Mouse (Mus musculus): ENCODE data around the gene Spock1.
"Not testable (repeated sequence)": the region's sequence is repeated elsewhere in the genome, so short reads cannot be mapped to it uniquely, and the experiment has no call there.

The Spock1 gene

DNA sequence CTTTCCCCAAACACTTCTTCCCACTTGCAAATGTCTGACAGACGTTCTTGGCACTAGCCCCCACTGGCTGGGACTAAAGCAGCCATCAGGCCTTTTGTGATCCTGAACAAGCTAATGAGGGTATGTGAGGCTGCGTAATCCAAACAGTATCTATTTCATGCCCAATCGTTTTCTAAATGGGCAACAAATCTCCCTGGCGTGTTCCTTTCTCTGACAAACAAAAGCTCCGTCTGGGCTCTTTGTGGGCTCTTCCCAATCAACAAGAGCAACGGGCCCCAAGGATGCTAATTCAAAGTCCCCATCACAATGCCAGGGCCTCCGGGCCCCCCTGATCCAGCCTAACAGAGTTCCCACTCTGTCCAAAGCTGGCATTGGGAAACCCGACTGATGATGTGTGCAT, 304.9 kb downstream of the Spock1 start:
- DNase-seq (ENCODE audit: low spot score in 2 of 2), result no peak

DNA sequence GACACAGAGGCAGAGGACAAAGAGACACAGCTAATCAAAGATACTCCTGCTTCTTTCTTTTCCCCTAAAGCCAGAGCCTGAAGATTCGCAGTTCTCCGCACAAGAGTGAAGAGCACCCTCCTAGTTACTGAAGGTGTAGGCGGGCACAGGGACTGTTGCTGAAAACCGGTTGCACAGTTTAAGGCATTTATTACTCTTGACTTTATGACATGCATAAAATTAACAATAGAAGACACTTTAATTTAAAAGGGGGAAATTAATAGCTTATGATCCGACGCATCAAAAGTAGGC, 312.4 kb downstream of the Spock1 start:
- no peak for DNase-seq (ENCODE audit: low spot score in 2 of 2)

GRCm38 (mm10) chr13:57595032-57595760, 312.9 kb downstream of the Spock1 start:
- no peak for DNase-seq (ENCODE audit: low spot score in 2 of 2)

GRCm38 (mm10) chr13:57589338-57589914, 318.7 kb downstream of the Spock1 start:
- not testable (repeated sequence) for DNase-seq (ENCODE audit: low spot score in 2 of 2)

DNA sequence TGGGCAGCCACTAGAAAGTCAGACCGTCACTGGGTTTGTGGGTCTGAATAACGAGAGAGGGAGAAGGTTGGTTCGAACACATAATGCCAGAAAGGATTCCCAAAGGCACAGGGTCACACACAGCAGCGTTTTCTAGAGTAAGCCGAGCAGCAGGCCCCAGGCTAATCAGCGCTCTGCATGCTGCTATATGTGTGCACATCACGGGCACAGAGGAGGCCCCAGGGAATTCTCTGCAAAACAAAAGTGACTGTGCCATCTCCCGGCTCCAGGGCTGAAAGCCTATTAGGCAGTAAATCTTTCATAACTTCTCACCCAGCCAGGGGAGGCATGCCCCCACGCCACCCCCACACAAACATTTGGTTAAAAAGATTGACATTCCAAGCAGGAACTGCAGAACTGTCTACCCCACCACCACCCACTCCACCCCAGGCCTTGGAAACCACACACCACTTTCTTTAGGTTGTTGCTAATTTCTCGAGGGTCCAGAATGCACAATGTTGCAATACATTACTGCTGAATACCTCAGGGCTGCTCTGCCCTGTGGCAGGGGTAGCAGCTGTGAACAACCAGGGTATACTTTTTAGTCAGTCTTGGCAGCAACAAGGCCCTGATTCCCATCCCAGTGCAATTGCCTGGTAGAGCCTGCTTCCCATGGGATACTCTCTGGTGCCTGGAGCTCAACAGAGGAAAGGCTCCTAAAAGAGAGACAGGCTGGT, 319.4 kb downstream of the Spock1 start:
- no peak for DNase-seq (ENCODE audit: low spot score in 2 of 2)

- no peak for DNase-seq (ENCODE audit: low spot score in 2 of 2)
Observed at GRCm38 (mm10) chr13:57585131-57585530, 323.0 kb downstream of the Spock1 start.

GRCm38 (mm10) chr13:57582314-57582976, 325.7 kb downstream of the Spock1 start:
- no peak for DNase-seq (ENCODE audit: low spot score in 2 of 2)

DNA sequence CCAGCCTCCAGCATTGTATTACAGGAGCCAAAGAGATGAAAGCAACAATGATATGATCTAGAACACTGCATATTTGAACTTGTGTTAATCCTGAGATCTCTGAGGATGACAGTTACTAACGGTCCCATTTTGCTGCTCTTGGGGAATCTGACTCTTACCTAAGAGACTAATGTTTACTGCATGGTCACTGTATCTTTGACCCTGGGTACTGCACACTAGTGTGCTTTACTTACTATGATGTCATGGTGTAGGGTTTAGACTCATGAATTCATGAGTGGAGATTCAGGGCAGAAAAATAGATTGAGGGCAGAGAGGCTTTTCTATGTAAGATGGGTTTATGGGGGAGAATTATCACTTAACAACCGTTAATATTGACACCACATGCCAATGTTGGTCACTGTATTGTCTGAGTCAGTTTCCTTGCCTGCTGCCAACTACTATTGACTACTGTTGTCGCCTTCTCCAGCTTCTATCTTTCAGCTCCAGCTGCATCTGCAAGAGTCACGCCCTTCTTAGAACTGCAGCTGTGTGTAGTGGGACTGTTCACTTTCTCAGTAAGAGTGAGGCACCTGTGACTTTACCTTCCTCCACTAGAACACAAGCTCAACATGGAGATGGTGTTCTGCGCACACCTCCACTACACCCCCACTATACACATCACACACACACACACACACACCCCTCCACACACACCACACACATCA, 330.4 kb downstream of the Spock1 start:
- no peak for DNase-seq (ENCODE audit: low spot score in 2 of 2)

DNA sequence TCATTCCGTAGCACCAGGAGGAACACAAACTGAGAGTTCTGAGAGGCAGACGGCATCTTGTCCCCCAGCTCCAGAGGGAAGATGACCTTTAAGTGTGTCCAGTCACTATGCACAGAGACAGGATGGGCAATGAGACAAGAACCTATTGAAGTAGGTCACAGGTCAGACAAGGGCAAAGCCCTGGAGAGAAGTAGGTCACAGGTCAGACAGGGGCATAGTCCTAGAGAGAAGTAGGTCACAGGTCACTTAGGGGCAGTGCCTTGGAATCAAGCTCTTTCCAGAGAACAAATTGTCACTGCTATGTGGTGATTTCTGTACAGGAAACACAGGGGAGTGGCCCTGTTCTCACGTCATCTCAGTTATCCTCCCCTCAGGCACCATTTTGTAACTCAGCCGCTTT, 334.6 kb downstream of the Spock1 start:
- DNase-seq (ENCODE audit: low spot score in 2 of 2), result no peak

GRCm38 (mm10) chr13:57568404-57568803, 339.7 kb downstream of the Spock1 start:
- no peak for DNase-seq (ENCODE audit: low spot score in 2 of 2)

- DNase-seq (ENCODE audit: low spot score in 2 of 2), result no peak
Observed at GRCm38 (mm10) chr13:57555186-57555585, 352.9 kb downstream of the Spock1 start.

GRCm38 (mm10) chr13:57549743-57550142, 358.4 kb downstream of the Spock1 start:
- DNase-seq (ENCODE audit: low spot score in 2 of 2), result no peak

GRCm38 (mm10) chr13:57536988-57537547, 371.1 kb downstream of the Spock1 start:
- no peak for DNase-seq (ENCODE audit: low spot score in 2 of 2)

DNA sequence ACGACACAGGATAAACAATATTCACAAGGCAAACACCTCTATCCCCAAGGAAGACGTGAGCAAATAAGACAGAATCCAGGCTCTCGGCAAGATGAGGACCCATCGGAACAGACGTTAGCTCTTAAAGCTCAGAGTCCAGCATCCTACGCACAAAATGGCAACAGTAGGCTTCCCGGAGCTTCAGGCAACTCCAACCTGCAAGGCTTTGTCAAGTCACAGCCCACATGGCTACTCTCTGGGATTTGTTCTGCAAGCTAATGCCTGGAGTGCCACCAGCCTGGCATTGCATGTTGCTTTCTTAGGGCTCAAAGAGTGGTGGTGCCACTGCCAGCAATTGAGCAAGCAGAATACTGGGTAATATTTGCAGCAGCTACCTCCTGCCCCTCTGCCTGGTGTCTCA, 373.8 kb downstream of the Spock1 start:
- no peak for DNase-seq (ENCODE audit: low spot score in 2 of 2)

DNA sequence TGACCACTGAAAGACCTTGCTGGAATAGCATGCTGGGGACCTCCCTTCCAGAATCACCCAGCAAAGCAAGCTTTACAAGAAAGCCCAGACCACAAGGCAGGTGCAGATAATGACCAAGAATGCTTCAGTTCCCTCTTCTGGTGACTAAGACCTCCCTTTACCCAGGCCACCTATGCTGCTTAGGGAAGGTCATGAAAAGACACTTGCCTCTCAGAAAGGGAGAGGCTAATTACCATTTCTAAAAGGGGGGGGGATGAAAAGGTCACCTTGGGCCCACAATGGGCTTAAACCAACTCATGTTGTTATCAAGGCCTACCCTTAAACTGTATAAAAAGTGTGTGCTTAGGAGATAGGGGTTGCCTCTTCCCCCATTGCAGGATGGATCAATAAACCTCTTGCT, 382.2 kb downstream of the Spock1 start:
- DNase-seq (ENCODE audit: low spot score in 2 of 2), result no peak

DNA sequence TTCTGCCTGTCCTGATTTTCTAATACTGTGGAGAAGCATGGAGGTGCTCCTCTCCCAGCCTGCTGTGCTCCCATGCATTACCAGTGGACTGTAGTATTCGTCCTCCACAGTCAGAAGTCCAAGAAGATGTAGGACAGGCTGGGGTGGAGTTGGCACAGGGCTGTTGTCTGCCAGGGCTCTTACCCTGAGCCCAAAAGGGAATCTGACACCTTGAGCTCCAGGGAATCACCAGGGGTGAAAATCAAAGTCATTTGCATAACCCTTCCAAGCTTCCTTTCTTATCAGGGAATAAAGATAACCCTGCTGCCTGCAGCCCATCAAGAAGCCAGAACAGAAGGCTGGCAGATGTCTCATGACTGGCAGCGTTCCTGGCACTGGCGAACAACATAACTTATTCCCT, 383.6 kb downstream of the Spock1 start:
- no peak for DNase-seq (ENCODE audit: low spot score in 2 of 2)

GRCm38 (mm10) chr13:57523366-57523765, 384.8 kb downstream of the Spock1 start:
- no peak for DNase-seq (ENCODE audit: low spot score in 2 of 2)

GRCm38 (mm10) chr13:57522319-57522718, 385.8 kb downstream of the Spock1 start:
- DNase-seq (ENCODE audit: low spot score in 2 of 2), result no peak

- no peak for DNase-seq (ENCODE audit: low spot score in 2 of 2)
Observed at GRCm38 (mm10) chr13:57521152-57521551, 387.0 kb downstream of the Spock1 start.

DNA sequence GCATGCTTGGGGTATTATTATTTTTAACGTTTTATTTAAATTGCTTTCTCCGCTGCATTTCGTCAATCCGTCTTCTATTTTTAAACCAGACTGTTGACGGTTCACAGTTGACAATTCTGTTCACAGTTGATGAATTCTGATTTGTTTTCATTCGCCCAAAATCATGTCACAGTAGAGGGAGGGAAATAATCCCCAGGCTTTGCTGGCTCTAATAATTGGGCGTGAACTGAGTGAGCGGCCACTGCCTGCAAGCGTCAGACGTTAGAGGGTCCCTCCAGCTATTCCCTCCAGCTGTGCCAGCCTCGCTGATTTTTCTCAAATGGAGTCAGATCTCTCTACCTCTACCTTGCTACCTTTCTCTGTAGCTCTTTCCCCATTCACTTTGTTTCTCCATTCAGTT, 388.3 kb downstream of the Spock1 start:
- no peak for DNase-seq (ENCODE audit: low spot score in 2 of 2)

DNA sequence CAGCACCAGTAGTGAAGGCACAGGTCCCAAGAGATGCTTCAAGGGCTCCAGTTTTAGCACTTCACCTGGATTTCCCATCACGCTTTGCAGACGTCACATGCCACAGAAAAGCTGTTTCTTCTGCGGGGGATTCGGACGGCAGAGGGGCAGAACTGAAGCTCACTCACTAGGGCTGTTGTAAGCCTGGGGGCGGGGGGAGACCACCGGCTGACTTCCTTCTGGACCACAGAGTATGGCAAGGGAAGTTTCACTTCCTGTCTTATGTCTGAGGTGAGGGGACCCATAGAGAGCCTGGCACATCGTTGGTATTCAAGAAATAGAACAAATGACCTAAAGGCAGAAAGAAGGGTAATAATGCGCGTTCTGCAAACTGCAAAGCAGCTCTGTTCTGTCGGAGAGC, 392.4 kb downstream of the Spock1 start:
- no peak for DNase-seq (ENCODE audit: low spot score in 2 of 2)

GRCm38 (mm10) chr13:57501552-57501951, 406.6 kb downstream of the Spock1 start:
- DNase-seq (ENCODE audit: low spot score in 2 of 2), result no peak

Measured in spleen, postnatal 4 days (tissue).